Mouse (Mus musculus): Measurements from ENCODE around the gene Zkscan3.
"Not testable (repeated sequence)": the region's sequence is repeated elsewhere in the genome, so short reads cannot be mapped to it uniquely, and the experiment has no call there.

GRCm38 (mm10) chr13:21396048-21396447, 6.5 kb downstream of the Zkscan3 start:
- not testable (repeated sequence) for TF ChIP-seq CTCF, EP300 (IDR thresholded peaks at IDR 0.05; ENCODE audit: low read depth)
